Comparison of ENCODE assay signal across 17 mouse cellular contexts in the genomic region with DNA sequence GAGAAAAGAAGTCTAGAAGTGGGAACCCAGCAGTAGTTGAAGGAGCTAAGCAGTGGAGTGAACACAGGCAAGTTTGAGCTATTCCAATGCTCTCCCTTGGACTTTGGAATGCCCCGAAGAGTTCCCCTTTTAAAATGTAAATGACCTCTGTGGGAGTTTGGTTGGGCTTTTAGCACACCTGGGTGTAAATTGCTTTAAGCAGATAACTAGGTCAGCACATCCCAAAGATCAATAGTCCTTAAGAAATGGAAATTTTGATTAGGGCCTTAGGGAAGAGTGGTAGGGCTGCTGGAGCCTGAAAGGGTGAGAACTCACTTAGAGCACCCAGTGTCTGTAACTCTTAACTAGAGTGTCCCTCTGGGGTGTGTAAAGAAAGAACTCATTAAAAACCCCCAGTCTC.
"Had no signal": no experiment of that assay in that cellular context is flagged by ENCODE, and none has a peak within 500 bp of the region (broad histone marks: within the 10 kb centered on the region; RNA-seq: fewer than 3 reads in every experiment).

No protein-coding gene starts in this region.

- H3K9me3 ChIP-seq: midbrain, embryonic 10.5 days; midbrain, embryonic 12.5 days; neural tube, embryonic 13.5 days; neural tube, embryonic 15.5 days had no signal

- H3K27me3 ChIP-seq: midbrain, embryonic 12.5 days; neural tube, embryonic 13.5 days; neural tube, embryonic 15.5 days had no signal

- H3K9ac ChIP-seq: lung, embryonic 14.5 days; midbrain, embryonic 12.5 days; neural tube, embryonic 13.5 days; neural tube, embryonic 15.5 days had no signal

- DNase-seq: lung, embryonic 14.5 days; lung, postnatal 10 days; lung, postnatal 4 days; midbrain, embryonic 14.5 days; retina, postnatal 1 day; right cerebral cortex, adult 18-20 months; right cerebral cortex, postnatal 25 days; right cerebral cortex, postnatal 4 days; spleen, adult 18-20 months; thymus, adult 18-20 months; thymus, postnatal 14 days; thymus, postnatal 36 days had no signal

- H3K36me3 ChIP-seq: midbrain, embryonic 10.5 days; midbrain, embryonic 12.5 days; neural tube, embryonic 13.5 days; neural tube, embryonic 15.5 days had no signal

- H3K4me3 ChIP-seq: midbrain, embryonic 10.5 days; midbrain, embryonic 12.5 days; myocyte; neural tube, embryonic 13.5 days; neural tube, embryonic 15.5 days had no signal

- H3K4me1 ChIP-seq: midbrain, embryonic 10.5 days; midbrain, embryonic 12.5 days; neural tube, embryonic 13.5 days; neural tube, embryonic 15.5 days had no signal

- H3K27ac ChIP-seq: midbrain, embryonic 10.5 days; midbrain, embryonic 12.5 days; neural tube, embryonic 13.5 days; neural tube, embryonic 15.5 days had no signal
